Mouse (Mus musculus) lung, adult 2 months (tissue): ENCODE measurements around the gene Foxn1.

ENCODE experiments used
- CTCF ChIP-seq: fragments of 200-500 bp; IDR thresholded peaks from 2 replicates; pipeline ENCODE4 v1.5.1; 2011; ENCODE audit warnings: mild to moderate bottlenecking, low read length, control low read depth; ENCODE audit not compliant: insufficient read depth
- POLR2A ChIP-seq: fragments of 200-500 bp; IDR thresholded peaks from 2 replicates; pipeline ENCODE4 v1.6.1; 2011; ENCODE audit warnings: low read depth, mild to moderate bottlenecking, control low read depth, low read length, borderline replicate concordance; ENCODE audit errors: extremely low read depth

DNA sequence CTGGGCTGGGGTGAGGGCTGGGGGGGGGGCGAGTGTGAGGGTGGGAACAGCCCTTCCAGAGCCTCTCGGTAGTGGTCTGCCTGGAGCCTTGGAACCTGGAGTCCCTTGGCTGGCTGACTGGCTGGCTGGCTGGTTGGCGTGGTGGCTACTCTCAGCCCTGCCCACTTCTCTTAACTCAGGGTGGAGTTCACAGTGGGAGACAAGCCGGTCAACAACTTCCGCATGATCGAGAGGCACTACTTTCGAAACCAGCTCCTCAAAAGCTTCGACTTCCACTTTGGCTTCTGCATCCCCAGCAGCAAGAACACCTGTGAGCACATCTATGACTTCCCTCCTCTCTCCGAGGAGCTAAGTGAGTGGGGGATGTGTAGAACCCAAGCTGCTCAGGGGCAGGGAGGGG is 38.5 kb downstream of the Foxn1 start:
- TF ChIP-seq POLR2A (no peak), CTCF (no peak)
